Mouse (Mus musculus) forebrain, embryonic 14.5 days (tissue): ENCODE measurements at regions not wholly inside any gene's neighbourhood (a gene's known extent, or its start where the extent isn't known, plus 50 kb on each side); places are given as distances from the start of the nearest gene placed in this dataset.

Experiments used
- ATAC-seq: fragments of 200-750 bp; cut with Nextera tagmentation; 2 replicates; pipeline ENCODE4 v1.8.0; 2017; ENCODE audit warnings: mild to moderate bottlenecking, moderate library complexity
- DNase-seq: peaks from one replicate; pipeline ENCODE4 v3.0.0-alpha.2; 2015; ENCODE audit warnings: low spot score
- H3K27ac ChIP-seq: fragments of 300-500 bp; sonication (generic); 2 replicates; pipeline ENCODE4 v1.5.1; 2014; ENCODE audit warnings: low read depth, mild to moderate bottlenecking, control low read depth, low read length, moderate library complexity
- H3K27me3 ChIP-seq: fragments of 300-500 bp; sonication (generic); replicated peaks from 2 replicates; pipeline ENCODE4 v1.6.1; 2014; ENCODE audit warnings: low read length, control low read depth, mixed read lengths; ENCODE audit not compliant: control insufficient read depth, insufficient read depth
- H3K36me3 ChIP-seq: fragments of 300-500 bp; sonication (generic); 2 replicates; pipeline ENCODE4 v1.6.1; 2014; ENCODE audit warnings: low read length, control low read depth; ENCODE audit not compliant: control insufficient read depth, insufficient read depth
- H3K4me1 ChIP-seq: fragments of 300-500 bp; sonication (generic); 2 replicates; pipeline ENCODE4 v1.6.1; 2014; ENCODE audit warnings: antibody characterized with exemption, low read length, control low read depth; ENCODE audit not compliant: control insufficient read depth, insufficient read depth
- H3K4me2 ChIP-seq: fragments of 300-500 bp; sonication (generic); 2 replicates; pipeline ENCODE4 v1.6.1; 2014; ENCODE audit warnings: mild to moderate bottlenecking, control low read depth, low read length
- H3K4me3 ChIP-seq: fragments of 300-500 bp; sonication (generic); 2 replicates; pipeline ENCODE4 v1.5.1; 2014; ENCODE audit warnings: low read depth, low read length, control low read depth
- H3K9ac ChIP-seq: fragments of 300-500 bp; sonication (generic); 2 replicates; pipeline ENCODE4 v1.6.1; 2014; ENCODE audit warnings: mild to moderate bottlenecking, low read length, control low read depth, moderate library complexity
- H3K9me3 ChIP-seq: fragments of 300-500 bp; sonication (generic); replicated peaks from 2 replicates; pipeline ENCODE4 v1.6.1; 2016; ENCODE audit warnings: low read length, control low read depth, mixed read lengths; ENCODE audit not compliant: control insufficient read depth
- WGBS: fragments of 180-500 bp; shearing (Covaris S2); extraction: QIAGEN DNeasy Blood & Tissue Kit; methylation state at CpG from one replicate; pipeline ENCODE4 v1.1.7; 2014; 5-methylcytosine and 5-hydroxymethylcytosine counted together

DNA sequence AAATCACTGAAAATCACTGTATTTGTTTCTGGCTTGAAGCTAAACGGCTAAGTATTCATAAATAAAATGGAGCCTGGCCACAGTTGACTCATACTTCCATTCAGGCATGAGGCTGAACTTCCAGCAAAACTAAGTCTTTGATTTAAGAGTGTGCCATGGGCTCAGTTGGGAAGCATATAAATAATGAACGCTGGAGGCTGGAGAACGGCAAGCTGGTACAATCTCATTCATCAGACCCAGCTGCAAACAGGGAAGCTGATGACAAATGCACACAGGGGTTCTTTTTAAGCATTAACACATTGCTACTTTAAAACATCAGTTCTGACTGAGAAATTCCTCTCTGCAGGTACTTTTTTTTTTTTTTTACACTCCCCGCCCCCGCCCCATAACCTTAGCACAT is 54.4 kb upstream of the Gm7271 start:
- ATAC-seq: no peak
- WGBS: 84% methylated on average over 5 of the region's 5 CpGs

DNA sequence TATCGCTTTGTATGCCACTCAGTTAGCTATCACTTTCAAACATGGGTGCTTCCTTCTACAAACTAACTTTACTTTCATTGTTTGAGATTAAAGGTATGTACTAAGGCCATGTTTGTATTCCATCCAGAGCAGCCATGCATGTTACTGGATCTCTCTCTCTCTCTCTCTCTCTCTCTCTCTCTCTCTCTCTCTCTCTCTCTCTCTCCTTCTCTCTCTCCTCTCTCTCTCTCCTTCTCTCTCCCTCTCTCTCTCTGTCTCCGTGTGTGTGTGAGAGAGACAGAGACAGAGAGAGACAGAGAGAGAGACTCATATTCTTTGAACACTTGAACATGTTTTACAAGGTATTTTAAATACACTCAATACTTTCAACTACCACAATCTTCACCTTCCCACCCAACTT is 50.2 kb upstream of the Gm7271 start:
- H3K27me3 ChIP-seq: no peaks in the 10 kb centered on the region
- no peak overlapping the region for H3K27ac ChIP-seq
- H3K9ac ChIP-seq: no peak overlapping the region
- H3K4me1 ChIP-seq: no peaks in the 10 kb centered on the region
- H3K4me3 ChIP-seq: no peak overlapping the region
- H3K36me3 ChIP-seq: no peaks in the 10 kb centered on the region
- ATAC-seq (no peak), DNase-seq (no peak)
- H3K9me3 ChIP-seq: no peaks in the 10 kb centered on the region
- no peak overlapping the region for H3K4me2 ChIP-seq
- 82% methylated on average over 2 of the region's 2 CpGs for WGBS

More for the DNA sequence above, 54.4 kb upstream of the Gm7271 start:
- Histone ChIP-seq H3K36me3 (no peaks in the 10 kb centered on the region), H3K9ac (no peak overlapping the region), H3K27ac (no peak overlapping the region), H3K4me3 (no peak overlapping the region), H3K27me3 (no peaks in the 10 kb centered on the region), H3K4me2 (no peak overlapping the region), H3K9me3 (no peaks in the 10 kb centered on the region), H3K4me1 (no peaks in the 10 kb centered on the region)
- DNase-seq: no peak
